Comparison of ENCODE assay signal across 8 mouse cellular contexts in genomic region chr2:103456646-103457045, GRCm38 (mm10). TPM values are rescaled to one million over a fixed set of nuclear protein-coding genes. Genes with fewer than 3 reads are reported as not detected.
DNase-seq lines count a peak whose midpoint lies in the region.

No protein-coding gene starts in this region.

- no peaks in the 10 kb centered on the region for H3K9me3 ChIP-seq in midbrain, embryonic 10.5 days (replicated peaks)

- no peak overlapping the region for H3K4me3 ChIP-seq in midbrain, embryonic 10.5 days

- WGBS in midbrain, embryonic 10.5 days: 29% methylated on average over 10 of the region's 10 CpGs

- peaks cover 85% of the 10 kb centered on the region for H3K36me3 ChIP-seq in midbrain, embryonic 10.5 days

- H3K27ac ChIP-seq in midbrain, embryonic 10.5 days (replicated peaks): no peak overlapping the region

- no peaks in the 10 kb centered on the region for H3K27me3 ChIP-seq in midbrain, embryonic 10.5 days (ENCODE audit: low read depth, poor library complexity, severe bottlenecking)

- H3K4me1 ChIP-seq in midbrain, embryonic 10.5 days: no peaks in the 10 kb centered on the region

- DNase-seq in T-cell, adult 2 months (ENCODE audit: low spot score): peak; percentile 78
- peak; percentile 86 for DNase-seq in cerebellum, adult 9-10 months
- DNase-seq in frontal cortex, postnatal 14 days (ENCODE audit: low spot score in 2 of 2): peak; percentile 71 to 86
- peak; percentile 88 for DNase-seq in induced T-regulatory cell, adult 2 months (ENCODE audit: low read depth)
- DNase-seq in left cerebral cortex, adult 18-20 months (ENCODE audit: low spot score in 2 of 2): peak; percentile 87 to 94
- DNase-seq in midbrain, embryonic 10.5 days (ENCODE audit: low spot score): peak; percentile 74
- DNase-seq in right cerebral cortex, postnatal 25 days: peak; percentile 72
- peak; percentile 75 to 82 for DNase-seq in urinary bladder, postnatal 36 days (ENCODE audit: low spot score in 2 of 2)

RNA-seq across cellular contexts. Expression of gene Cat, which starts 28.3 kb away (rescaled TPM):
- 10 to 100 TPM; 38.3 to 38.4 TPM for total RNA-seq in left cerebral cortex, adult 18-20 months (2021)
- polyA plus RNA-seq in midbrain, embryonic 10.5 days (2016; fragmentation: Nextera tagmentation; extraction: Ambion mirVana): 102 and 115 TPM in 2 replicates

RNA-seq across cellular contexts. Expression of gene Elf5, which starts 45.2 kb away (rescaled TPM):
- under 1 TPM; 0.94 to 0.95 TPM for total RNA-seq in left cerebral cortex, adult 18-20 months (2021)
- not detected in 2 replicates for polyA plus RNA-seq in midbrain, embryonic 10.5 days (2016; fragmentation: Nextera tagmentation; extraction: Ambion mirVana)
